Mouse (Mus musculus) liver, embryonic 11.5 days (tissue): Measurements from ENCODE around the gene Coa4. TPM values are rescaled to one million over a fixed set of nuclear protein-coding genes. Genes with fewer than 3 reads are reported as not detected.

Experiments used
- ATAC-seq: fragments of 200-750 bp; cut with Nextera tagmentation; replicated peaks from 2 replicates; pipeline ENCODE4 v1.8.0; 2017; ENCODE audit warnings: moderate number of reproducible peaks, mild to moderate bottlenecking, moderate TSS enrichment, moderate library complexity; ENCODE audit not compliant: low FRiP score
- DNase-seq: peaks from one replicate; pipeline ENCODE4 v3.0.0-alpha.2; 2017; ENCODE audit warnings: low spot score
- H3K27ac ChIP-seq: fragments of 300-500 bp; sonication (generic); 2 replicates; pipeline ENCODE4 v1.5.1; 2014; ENCODE audit warnings: mild to moderate bottlenecking, low read depth, low read length, control low read depth
- H3K27me3 ChIP-seq: fragments of 300-500 bp; sonication (generic); replicated peaks from 2 replicates; pipeline ENCODE4 v1.6.1; 2014; ENCODE audit warnings: low read length, mixed read lengths; ENCODE audit not compliant: control insufficient read depth, insufficient read depth
- H3K36me3 ChIP-seq: fragments of 300-500 bp; sonication (generic); 2 replicates; pipeline ENCODE4 v1.6.1; 2014; ENCODE audit warnings: mild to moderate bottlenecking, low read length, moderate library complexity, mixed read lengths; ENCODE audit not compliant: control insufficient read depth, insufficient read depth
- H3K4me1 ChIP-seq: fragments of 300-500 bp; sonication (generic); replicated peaks from 2 replicates; pipeline ENCODE4 v1.6.1; 2014; ENCODE audit warnings: low read length, mixed read lengths; ENCODE audit not compliant: control insufficient read depth, insufficient read depth
- H3K4me2 ChIP-seq: fragments of 300-500 bp; sonication (generic); 2 replicates; pipeline ENCODE4 v1.6.1; 2014; ENCODE audit warnings: mild to moderate bottlenecking, control low read depth, moderate library complexity
- H3K4me3 ChIP-seq: fragments of 300-500 bp; sonication (generic); 2 replicates; pipeline ENCODE4 v1.5.1; 2014; ENCODE audit warnings: low read depth, low read length, control low read depth
- H3K9ac ChIP-seq: fragments of 300-500 bp; sonication (generic); 2 replicates; pipeline ENCODE4 v1.6.1; 2014; ENCODE audit warnings: low read depth, low read length, control low read depth
- H3K9me3 ChIP-seq: fragments of 300-500 bp; sonication (generic); 2 replicates; pipeline ENCODE4 v1.6.1; 2016; ENCODE audit warnings: low read length, inconsistent platforms, mixed read lengths; ENCODE audit not compliant: control insufficient read depth
- WGBS: fragments of 180-500 bp; shearing (Covaris S2); extraction: QIAGEN DNeasy Blood & Tissue Kit; methylation state at CpG from one replicate; pipeline ENCODE4 v1.1.7; 2014; 5-methylcytosine and 5-hydroxymethylcytosine counted together
- polyA plus RNA-seq: library from polyadenylated mRNA; unstranded; fragments of >200 nt; fragmentation: Nextera tagmentation; extraction: Ambion mirVana; gene quantifications from 2 replicates; pipeline ENCODE4 v1.2.1, GENCODE M21; 2014

The Coa4 gene
- polyA plus RNA-seq, 1 experiment from 2014 or later: 27.5 TPM

DNA sequence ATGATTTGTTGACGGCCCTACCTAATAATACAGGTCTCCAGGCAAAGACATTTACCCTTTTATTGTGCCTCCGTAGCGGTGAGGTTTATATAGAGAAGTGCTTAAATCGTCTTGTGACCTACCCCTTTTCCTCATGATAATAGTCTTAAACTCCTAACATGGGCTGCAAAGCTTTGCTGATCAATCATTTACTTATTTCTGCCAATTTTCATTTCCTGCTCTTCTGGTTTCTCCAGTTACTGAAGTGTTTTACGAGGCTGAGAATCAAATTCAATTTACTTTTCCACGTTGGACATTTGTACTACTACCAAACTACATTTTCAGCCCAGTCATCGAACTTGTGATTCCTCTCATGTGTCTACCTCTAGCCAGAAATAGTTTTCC, 640 bp downstream of the Coa4 start:
- peak overlapping the region; percentile 57 for H3K4me3 ChIP-seq
- no peak for ATAC-seq
- H3K27ac ChIP-seq: peak overlapping the region; percentile 5; the same call in 1 of the 2 replicates
- no peaks in the 10 kb centered on the region for H3K27me3 ChIP-seq
- peak overlapping the region; percentile 62 for H3K9ac ChIP-seq
- H3K4me1 ChIP-seq: peaks cover 6% of the 10 kb centered on the region
- 26% methylated on average over 7 of the region's 7 CpGs for WGBS
- H3K4me2 ChIP-seq: peak overlapping the region; percentile 76
- H3K36me3 ChIP-seq: peaks cover 9% of the 10 kb centered on the region; the same call in 1 of the 2 replicates
- H3K9me3 ChIP-seq: no peaks in the 10 kb centered on the region
- DNase-seq: no peak

DNA sequence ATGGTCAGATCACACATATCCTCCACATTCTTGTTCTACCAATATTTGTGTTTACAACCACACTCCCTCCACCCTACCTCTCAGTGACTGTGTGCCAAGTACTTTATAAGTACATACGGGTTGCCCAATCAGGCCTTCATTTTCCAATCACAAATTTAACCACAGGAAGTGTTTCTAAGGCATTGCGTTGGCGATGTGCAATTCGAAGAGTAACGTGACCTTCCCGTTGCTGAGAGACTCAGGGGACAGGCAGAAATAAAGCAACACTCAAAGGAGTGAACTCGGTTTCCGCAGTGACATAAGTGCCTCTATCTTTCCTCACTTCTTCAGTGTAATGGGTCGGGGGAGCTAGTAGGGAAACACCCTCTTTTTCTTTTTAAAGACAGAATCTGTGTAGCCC, 2.6 kb downstream of the Coa4 start:
- peaks cover 6% of the 10 kb centered on the region for H3K4me1 ChIP-seq
- DNase-seq (no peak), ATAC-seq (no peak)
- H3K9me3 ChIP-seq: no peaks in the 10 kb centered on the region
- no peak overlapping the region for H3K9ac ChIP-seq
- WGBS: 88% methylated on average over 9 of the region's 9 CpGs
- H3K27me3 ChIP-seq: no peaks in the 10 kb centered on the region
- H3K27ac ChIP-seq: no peak overlapping the region
- H3K36me3 ChIP-seq: peaks cover 9% of the 10 kb centered on the region; the same call in 1 of the 2 replicates
- H3K4me2 ChIP-seq: no peak overlapping the region
- no peak overlapping the region for H3K4me3 ChIP-seq

DNA sequence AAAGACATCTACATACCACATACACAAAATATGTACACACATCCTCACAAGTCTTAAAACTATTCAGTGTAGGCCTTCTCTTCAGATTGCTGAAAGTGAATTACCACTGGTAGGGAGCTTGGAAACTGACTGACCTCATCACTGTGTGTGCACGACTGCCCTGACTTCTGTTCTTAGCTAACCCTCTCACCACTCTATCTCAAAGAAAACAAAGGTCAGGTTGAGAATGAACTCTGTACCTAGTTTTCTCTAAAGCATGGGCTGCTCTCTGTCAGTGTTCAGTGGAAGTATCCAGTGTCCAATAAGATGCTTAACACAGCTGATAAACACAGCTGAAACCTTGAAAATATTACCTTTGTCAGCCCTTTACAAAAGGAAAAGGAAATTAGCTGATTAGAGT, 7.6 kb downstream of the Coa4 start:
- 45% methylated on average over 1 of the region's 1 CpGs for WGBS
- no peak; the same call in 1 of the 2 replicates for ATAC-seq
- H3K4me3 ChIP-seq: no peak overlapping the region
- 0 out of 2 replicates have a peak, but pooled peaks cover 3% of the 10 kb centered on the region for H3K4me1 ChIP-seq
- H3K4me2 ChIP-seq: no peak overlapping the region
- no peaks in the 10 kb centered on the region for H3K27me3 ChIP-seq
- no peaks in the 10 kb centered on the region for H3K9me3 ChIP-seq
- peaks cover 8% of the 10 kb centered on the region; the same call in 1 of the 2 replicates for H3K36me3 ChIP-seq
- no peak for DNase-seq
- H3K9ac ChIP-seq: no peak overlapping the region
- H3K27ac ChIP-seq: peak overlapping the region; percentile 45; the same call in 1 of the 2 replicates

- Histone ChIP-seq H3K27ac (no peak overlapping the region), H3K9me3 (no peaks in the 10 kb centered on the region), H3K4me3 (no peak overlapping the region), H3K9ac (no peak overlapping the region), H3K4me2 (no peak overlapping the region), H3K4me1 (0 out of 2 replicates have a peak, but pooled peaks cover 3% of the 10 kb centered on the region), H3K36me3 (peaks cover 2% of the 10 kb centered on the region; the same call in 1 of the 2 replicates), H3K27me3 (no peaks in the 10 kb centered on the region)
- WGBS: 43% methylated on average over 4 of the region's 4 CpGs
- ATAC-seq (no peak), DNase-seq (no peak)
Observed at GRCm38 (mm10) chr7:100547631-100548030, 10.8 kb downstream of the Coa4 start.

DNA sequence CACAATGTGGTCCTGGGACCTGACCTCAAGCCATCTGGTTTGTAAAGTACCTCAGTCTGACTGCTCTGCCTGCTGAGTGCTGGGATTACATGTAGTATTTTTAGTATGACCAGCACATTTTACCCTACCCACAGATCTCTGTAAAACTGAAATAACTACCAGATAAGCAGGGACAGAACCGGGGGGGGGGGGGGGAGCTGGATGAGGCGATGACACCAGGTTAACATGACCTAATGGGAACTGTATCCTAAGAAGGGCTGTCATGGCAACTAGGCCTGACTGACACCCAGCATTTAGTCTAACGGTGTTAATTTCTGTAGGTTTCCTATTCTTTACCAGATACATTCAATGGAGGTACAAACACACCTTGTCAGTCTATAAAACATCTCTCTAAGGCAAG, 12.9 kb downstream of the Coa4 start:
- H3K27me3 ChIP-seq: no peaks in the 10 kb centered on the region
- DNase-seq: no peak
- no peaks in the 10 kb centered on the region for H3K9me3 ChIP-seq
- H3K4me3 ChIP-seq: no peak overlapping the region
- H3K4me1 ChIP-seq: 0 out of 2 replicates have a peak, but pooled peaks cover 5% of the 10 kb centered on the region
- no peak overlapping the region for H3K27ac ChIP-seq
- no peak for ATAC-seq
- WGBS: 84% methylated on average over 3 of the region's 3 CpGs
- H3K9ac ChIP-seq: no peak overlapping the region
- peaks cover 2% of the 10 kb centered on the region; the same call in 1 of the 2 replicates for H3K36me3 ChIP-seq
- no peak overlapping the region for H3K4me2 ChIP-seq

DNA sequence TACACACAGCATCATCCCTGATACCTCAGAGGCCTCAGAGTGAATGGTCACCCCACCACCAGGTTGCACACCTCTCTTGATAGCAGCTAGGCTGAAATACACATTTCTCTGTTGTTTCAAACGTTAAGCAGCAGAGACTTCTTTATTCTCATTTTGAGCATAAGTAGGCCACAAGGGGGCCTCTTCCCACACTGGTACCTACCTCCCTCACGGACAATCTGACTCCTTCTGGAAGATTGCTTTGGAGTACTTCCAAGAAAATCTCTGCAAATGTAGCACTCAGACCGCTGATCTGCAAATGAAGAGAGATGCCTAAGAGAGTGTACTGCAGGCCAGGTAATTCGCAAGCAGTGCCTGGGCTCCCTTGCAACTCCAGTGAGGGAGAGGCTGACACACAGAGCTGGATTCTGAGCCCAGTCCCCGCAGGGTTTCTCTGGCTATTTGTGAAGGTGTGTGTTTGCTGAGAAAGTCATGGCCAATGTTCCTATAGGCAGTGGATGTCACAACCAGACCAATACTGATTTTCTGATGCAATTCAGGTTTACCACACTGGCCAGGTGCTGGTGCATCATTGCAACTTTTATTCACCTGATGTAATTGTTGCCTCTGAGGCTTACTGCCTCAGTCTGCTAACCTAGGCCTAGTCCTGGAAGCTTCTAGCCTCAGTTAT, 13.6 kb downstream of the Coa4 start:
- DNase-seq (no peak), ATAC-seq (no peak)
- Histone ChIP-seq H3K4me2 (no peak overlapping the region), H3K9me3 (no peaks in the 10 kb centered on the region), H3K9ac (no peak overlapping the region), H3K27ac (no peak overlapping the region), H3K27me3 (no peaks in the 10 kb centered on the region), H3K4me1 (peaks cover 8% of the 10 kb centered on the region; the same call in 1 of the 2 replicates), H3K4me3 (no peak overlapping the region), H3K36me3 (peaks cover 2% of the 10 kb centered on the region; the same call in 1 of the 2 replicates)
- whole genome bisulfite sequencing: 72% methylated on average over 5 of the region's 5 CpGs

- ATAC-seq: 0 out of 2 replicates have a peak, but pooled peaks have one; percentile 69
- Histone ChIP-seq H3K9ac (no peak overlapping the region), H3K4me1 (peaks cover 16% of the 10 kb centered on the region; the same call in 1 of the 2 replicates), H3K36me3 (no peaks in the 10 kb centered on the region; the same call in 1 of the 2 replicates), H3K4me3 (no peak overlapping the region), H3K27me3 (no peaks in the 10 kb centered on the region), H3K27ac (peak overlapping the region; percentile 76; the same call in 1 of the 2 replicates), H3K9me3 (no peaks in the 10 kb centered on the region), H3K4me2 (peak overlapping the region; percentile 5; the same call in 1 of the 2 replicates)
- no peak for DNase-seq
- 56% methylated on average over 5 of the region's 5 CpGs for WGBS
Observed at GRCm38 (mm10) chr7:100554939-100555338, 18.1 kb downstream of the Coa4 start.

GRCm38 (mm10) chr7:100555431-100555951, 18.6 kb downstream of the Coa4 start:
- peak; percentile 33 for DNase-seq
- H3K36me3 ChIP-seq: no peaks in the 10 kb centered on the region; the same call in 1 of the 2 replicates
- no peak for ATAC-seq
- no peaks in the 10 kb centered on the region for H3K27me3 ChIP-seq
- H3K4me2 ChIP-seq: 0 out of 2 replicates have a peak overlapping the region, but pooled peaks have one; percentile 15
- no peaks in the 10 kb centered on the region for H3K9me3 ChIP-seq
- H3K4me3 ChIP-seq: no peak overlapping the region
- H3K4me1 ChIP-seq: peaks cover 16% of the 10 kb centered on the region; the same call in 1 of the 2 replicates
- 60% methylated on average over 13 of the region's 13 CpGs for WGBS
- H3K27ac ChIP-seq: peak overlapping the region; percentile 76
- no peak overlapping the region for H3K9ac ChIP-seq
